Mouse (Mus musculus): ENCODE results near the gene Tph1. TPM values are rescaled to one million over a fixed set of nuclear protein-coding genes. Genes with fewer than 3 reads are reported as not detected.
A peak's percentile ranks its signal among the peaks of the same experiment; 100 is the strongest.
"Not testable (repeated sequence)": the region's sequence is repeated elsewhere in the genome, so short reads cannot be mapped to it uniquely, and the experiment has no call there.

Gene Tph1
- not detected in 2 replicates for total RNA-seq (2021)
- long read RNA-seq, result 0 reads

- no peak for DNase-seq
Observed at GRCm38 (mm10) chr7:46672160-46672672, at the start of gene Tph1. TSS of gene Tph1 (minus strand) at chr7:46672537.

GRCm38 (mm10) chr7:46720460-46720859, 48.1 kb upstream of the Tph1 start:
- DNase-seq, result no peak

DNA sequence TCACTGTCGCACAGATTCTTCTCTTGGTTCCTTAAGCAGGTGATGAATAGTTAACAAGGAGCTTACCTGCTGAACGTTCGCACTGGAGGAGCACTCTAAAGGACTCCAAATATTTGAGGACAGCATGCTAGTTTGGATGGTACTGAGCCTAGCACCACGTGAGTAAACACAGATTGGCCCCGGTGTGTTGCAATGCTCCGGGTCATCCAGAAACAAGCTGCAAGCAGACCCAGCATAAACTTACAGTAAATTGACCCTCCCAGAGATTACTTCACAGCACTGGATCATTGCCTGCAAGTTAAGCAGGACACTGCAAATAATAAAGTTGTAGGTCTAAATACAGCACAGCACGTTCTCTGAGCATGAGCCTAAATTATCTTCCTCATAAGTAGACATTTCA, 47.2 kb upstream of the Tph1 start:
- DNase-seq, result no peak

DNA sequence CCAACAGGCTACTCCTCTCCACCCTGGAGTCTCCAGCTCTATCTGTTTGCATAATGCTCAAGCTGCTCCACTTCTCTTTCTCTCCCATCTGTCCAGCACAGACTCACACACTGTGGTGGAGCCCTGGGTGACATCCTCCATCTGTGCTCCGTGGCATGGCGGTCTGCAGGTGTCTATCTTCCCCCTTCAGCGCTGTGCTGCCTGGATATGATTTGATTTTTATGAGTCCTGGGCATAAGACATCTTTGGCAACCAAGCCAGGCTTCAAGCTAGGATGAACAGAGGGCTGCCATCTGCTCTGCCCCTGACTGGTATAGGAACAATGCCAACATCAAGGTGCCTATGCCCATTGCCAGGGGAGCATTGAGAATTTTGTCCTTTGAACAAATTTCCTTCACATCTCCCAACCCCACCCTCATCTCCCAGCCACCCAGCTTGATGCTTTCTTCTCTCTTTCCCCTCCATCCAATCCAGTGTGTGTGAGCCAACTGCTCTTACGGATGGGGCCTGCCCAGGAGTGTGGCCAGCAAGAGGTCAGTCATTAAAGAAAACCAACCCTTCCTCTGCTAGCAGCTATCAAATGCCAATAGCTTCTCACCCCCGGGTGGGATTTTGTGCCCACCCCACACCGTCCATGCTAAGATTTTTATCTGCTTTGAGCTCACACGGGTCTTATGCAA, 46.4 kb upstream of the Tph1 start:
- no peak for DNase-seq

- DNase-seq, result peak; percentile 17
Observed at GRCm38 (mm10) chr7:46716897-46717296, 44.6 kb upstream of the Tph1 start.

GRCm38 (mm10) chr7:46715600-46715999, 43.3 kb upstream of the Tph1 start, which contains the start of gene Saa3:
TSS of gene Saa3 (minus strand) at chr7:46715700.
- DNase-seq, result no peak

DNA sequence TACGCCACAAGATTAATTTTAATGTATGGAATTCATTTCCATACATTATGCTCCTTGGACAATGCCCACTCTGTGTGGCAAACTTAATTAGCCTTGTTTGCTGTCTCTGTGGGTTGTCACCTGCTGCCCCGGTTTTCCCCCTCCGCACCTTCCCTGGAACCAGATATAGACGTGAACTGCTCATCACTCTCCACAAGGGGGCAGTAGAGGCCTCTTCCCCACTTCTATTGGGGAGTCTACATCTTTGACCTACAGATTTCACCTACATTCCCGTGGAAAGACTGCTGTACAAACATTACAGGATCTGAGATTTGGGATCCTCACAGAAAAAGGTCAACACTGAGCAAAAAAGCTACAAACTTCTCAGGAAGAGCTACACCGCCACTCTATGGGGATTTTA, 42.2 kb upstream of the Tph1 start:
- DNase-seq, result peak; percentile 62

- DNase-seq, result no peak
Observed at GRCm38 (mm10) chr7:46712250-46712649, 39.9 kb upstream of the Tph1 start.

DNA sequence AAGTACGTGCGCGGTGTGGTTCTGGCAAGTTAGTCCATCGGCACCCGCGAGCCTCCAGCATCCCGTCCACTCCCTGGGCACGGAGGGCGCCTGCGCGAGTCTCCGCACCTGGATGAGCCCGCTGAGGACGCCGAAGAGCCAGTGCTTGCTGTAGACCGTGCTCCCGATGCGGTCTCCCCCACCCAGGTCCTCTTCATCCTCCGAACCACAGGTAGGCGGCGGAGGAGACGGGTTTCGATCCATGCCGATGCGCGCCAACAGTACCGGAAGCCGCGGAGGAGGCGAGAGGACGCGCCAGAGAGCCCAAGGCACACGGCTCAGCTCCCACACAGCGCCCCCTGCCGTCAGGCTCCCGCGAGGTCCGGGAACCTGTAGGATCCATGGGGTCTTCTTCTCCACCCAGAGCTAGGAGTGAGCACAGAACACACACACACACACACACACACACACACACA, 38.1 kb upstream of the Tph1 start, which contains the start of gene Saal1:
Gene Saal1 (minus strand): TSS at position 291 of the 455 bp plus-strand sequence.
- DNase-seq, result peak; percentile 90

GRCm38 (mm10) chr7:46700521-46701025, 28.2 kb upstream of the Tph1 start:
- no peak for DNase-seq

- no peak for DNase-seq
Observed at GRCm38 (mm10) chr7:46696754-46697153, 24.4 kb upstream of the Tph1 start.

- DNase-seq, result no peak
Observed at GRCm38 (mm10) chr7:46686827-46687226, 14.5 kb upstream of the Tph1 start.

DNA sequence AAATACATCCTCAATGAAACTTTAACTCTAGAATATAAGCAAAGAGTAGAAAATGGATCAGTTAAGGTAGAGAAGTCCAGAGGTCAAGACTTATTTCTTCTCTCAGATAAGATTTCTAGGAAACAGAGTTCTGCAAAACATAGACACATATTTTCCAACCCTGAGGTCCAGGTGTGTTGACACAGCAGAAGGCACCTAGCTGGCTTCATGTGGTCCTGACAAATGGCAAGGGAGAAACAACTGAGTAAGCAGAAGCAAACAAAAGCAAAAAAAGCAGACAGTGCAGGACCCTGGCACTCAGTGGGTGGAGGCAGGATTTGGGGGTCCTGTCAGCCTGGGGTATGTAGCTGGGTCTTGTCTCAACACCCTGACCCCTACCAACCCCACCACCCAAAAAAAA, 8.4 kb upstream of the Tph1 start:
- DNase-seq, result no peak

DNA sequence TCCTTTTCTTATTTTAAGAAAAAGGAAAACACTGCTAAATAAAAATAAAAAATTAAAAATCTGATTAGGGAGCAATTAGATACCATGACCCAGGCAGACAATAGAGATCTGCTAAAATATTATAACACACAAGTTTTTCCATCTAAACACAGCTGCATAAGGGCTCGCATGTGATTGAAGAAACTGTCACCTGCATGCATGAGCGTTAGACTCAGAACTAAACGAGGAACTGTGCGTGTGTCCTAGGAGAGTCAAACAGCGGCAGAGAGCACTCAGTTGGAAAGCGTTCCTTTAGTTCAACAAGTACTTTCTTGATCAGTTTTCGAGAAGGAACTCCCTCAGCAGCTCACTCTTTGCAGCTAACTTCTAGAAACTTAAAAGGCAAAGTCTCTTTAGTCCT, 6.7 kb upstream of the Tph1 start:
- not testable (repeated sequence) for DNase-seq

- DNase-seq, result no peak
Observed at GRCm38 (mm10) chr7:46678417-46678816, 6.1 kb upstream of the Tph1 start.

DNA sequence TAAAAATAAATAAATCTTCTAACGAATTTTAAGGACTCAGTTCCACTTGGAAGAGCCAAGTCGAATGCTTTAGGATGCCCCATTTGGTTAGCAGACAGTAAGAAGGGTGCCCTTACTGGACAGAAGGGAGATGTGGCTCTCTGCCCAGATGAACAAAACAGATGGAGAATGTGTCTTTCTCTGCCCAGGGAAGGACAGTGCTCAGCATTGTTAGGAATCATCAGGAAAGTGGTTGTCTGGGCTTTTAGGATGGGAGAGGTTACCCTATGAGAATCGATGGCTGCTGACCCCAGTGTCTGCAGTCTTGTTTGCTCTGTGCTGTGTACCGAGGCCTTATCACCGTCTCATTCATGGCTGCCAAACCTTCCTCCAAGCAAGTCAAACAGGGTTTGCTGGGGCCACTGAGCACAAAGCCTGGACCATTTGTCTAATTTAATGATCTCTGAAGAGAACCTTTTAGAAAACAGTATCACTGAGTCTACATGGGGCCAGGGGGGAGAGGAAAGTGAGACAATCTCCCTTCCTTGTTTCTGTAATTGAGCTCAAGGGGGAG, 4.5 kb upstream of the Tph1 start:
- DNase-seq, result no peak

GRCm38 (mm10) chr7:46675886-46676285, 3.5 kb upstream of the Tph1 start:
- no peak for DNase-seq

DNA sequence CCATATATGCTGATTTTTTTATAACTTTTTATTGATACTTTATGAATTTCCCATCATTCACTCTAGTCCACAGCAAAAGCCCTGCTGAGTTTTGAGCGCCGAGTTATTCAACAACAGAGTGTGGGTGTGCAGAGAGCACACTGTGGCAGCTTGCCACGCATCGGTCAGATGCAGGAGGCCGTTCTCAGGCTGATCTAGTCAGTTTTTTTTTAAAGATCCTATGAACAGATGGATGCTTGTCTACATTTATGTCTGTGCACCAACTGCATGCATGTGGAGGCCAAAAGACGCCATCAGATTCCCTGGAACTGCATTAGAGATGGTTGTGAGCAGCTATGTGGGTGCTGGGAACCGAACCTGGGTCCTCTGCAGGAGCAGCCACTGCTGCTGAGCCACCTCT, 2.7 kb upstream of the Tph1 start:
- no peak for DNase-seq

DNA sequence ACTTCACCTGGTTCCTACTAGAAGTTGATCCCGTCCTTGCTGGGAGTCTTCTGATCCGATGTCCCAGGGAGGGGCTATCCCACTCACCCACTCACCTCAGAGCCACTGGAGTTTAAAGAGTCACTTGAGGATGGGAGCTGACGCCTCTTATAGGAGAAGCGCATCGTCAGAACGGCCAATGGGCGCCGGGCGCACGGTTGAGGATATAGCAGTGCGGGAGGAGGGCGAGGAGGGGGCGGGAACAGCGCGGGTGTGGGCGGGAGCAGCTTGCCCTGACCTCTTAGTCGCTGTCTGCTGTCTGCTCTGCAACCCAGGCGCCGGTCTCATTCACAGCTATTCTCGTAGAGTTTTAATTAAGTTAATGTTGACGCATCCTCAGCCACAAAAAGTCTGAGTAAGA, 5.1 kb downstream of the Tph1 start:
- peak; percentile 16 for DNase-seq

GRCm38 (mm10) chr7:46665236-46665635, 7.1 kb downstream of the Tph1 start:
- peak; percentile 20 for DNase-seq

GRCm38 (mm10) chr7:46661591-46662090, 10.7 kb downstream of the Tph1 start:
- DNase-seq, result no peak

DNA sequence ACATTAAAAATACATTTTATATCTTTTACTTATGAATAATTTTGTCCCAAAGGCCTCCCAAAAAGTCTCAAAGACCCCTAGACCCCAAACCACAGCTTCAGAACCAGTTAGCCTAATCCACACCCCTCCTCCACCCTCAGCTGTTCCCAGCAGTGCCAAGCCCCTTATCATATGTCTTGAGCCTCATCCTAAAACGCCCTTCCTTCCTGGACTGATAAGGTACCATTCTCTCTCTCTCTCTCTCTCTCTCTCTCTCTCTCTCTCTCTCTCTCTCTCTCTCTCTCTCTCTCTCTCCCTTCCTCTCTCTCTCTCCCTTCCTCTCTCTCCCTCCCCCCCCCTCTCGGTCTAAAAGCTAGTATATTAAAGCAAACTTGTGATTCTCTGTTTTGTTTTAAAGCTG, 20.1 kb downstream of the Tph1 start:
- DNase-seq, result no peak

GRCm38 (mm10) chr7:46650231-46650630, 22.1 kb downstream of the Tph1 start:
- DNase-seq, result not testable (repeated sequence)
